In the genomic region with DNA sequence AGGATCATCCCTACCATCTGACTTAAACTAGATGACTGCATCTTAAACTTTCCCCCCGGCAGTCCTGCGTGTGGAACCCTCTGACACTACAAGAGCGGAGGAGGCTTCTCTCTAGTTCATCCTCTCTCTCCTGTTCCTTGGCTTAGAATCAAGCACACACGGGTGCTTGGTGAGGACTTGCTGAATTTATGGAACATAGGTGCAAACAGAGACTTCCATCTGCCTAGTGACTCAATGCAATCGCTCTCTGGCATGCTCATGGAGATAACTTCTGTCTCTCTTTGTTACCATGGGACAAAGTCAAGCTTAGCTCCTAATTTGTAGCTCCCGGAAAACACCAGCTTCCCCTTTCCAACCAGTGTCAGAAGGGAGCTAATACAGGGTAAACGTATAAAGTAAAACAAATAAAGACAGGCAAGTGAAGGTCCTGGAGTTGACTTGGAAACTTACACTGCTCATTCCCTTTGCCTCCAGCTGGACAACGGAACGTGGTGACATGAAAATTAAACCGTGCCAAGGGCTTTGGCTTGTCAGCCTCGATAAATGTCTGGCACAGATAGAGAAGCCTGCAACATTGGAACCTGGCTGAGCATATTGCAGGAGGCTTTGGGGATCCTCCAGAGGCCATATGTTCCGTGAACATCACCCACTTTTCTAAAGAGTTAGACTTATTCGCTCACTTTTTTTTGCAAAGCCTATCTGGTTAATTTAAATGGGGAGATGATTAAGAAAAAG, we compare ENCODE assay signal across 10 mouse cellular contexts.
DNase-seq lines count a peak whose midpoint lies in the region; ATAC-seq and TF ChIP-seq lines count a peak whose summit lies in the region.
"Had no signal": no experiment of that assay in that cellular context is flagged by ENCODE, and none has a peak within 500 bp of the region (broad histone marks: within the 10 kb centered on the region; RNA-seq: fewer than 3 reads in every experiment).

No protein-coding gene starts in this region.

- no peak for TF ChIP-seq CTCF in heart, adult 2 months (IDR thresholded peaks at IDR 0.05)

- H3K27ac ChIP-seq in heart, adult 2 months: no peak overlapping the region
- no peak overlapping the region for H3K27ac ChIP-seq in heart, embryonic 12.5 days (ENCODE audit: poor library complexity, severe bottlenecking)

- no peak overlapping the region for H3K4me3 ChIP-seq in heart, adult 2 months
- no peak overlapping the region for H3K4me3 ChIP-seq in heart, embryonic 12.5 days
- H3K4me3 ChIP-seq: megakaryocyte, embryonic 14.5 days had no signal

- no peaks in the 10 kb centered on the region for H3K79me2 ChIP-seq in heart, adult 2 months (replicated peaks; ENCODE audit: control insufficient read depth, insufficient read depth, low read length)

- no peaks in the 10 kb centered on the region for H3K27me3 ChIP-seq in heart, adult 2 months (ENCODE audit: control insufficient read depth, insufficient read depth, low read length)
- H3K27me3 ChIP-seq in heart, embryonic 12.5 days (replicated peaks): no peaks in the 10 kb centered on the region
- H3K27me3 ChIP-seq: megakaryocyte, embryonic 14.5 days had no signal

- TF ChIP-seq EP300 in heart, adult 2 months (IDR thresholded peaks at IDR 0.05; ENCODE audit: insufficient read depth, low read depth, low read length): no peak

- no peaks in the 10 kb centered on the region; the same call in 1 of the 2 replicates for H3K4me1 ChIP-seq in heart, adult 2 months (ENCODE audit: control insufficient read depth, insufficient read depth, low read length)
- H3K4me1 ChIP-seq in heart, embryonic 12.5 days (replicated peaks): no peaks in the 10 kb centered on the region
- H3K4me1 ChIP-seq: megakaryocyte, embryonic 14.5 days had no signal

- H3K4me2 ChIP-seq in heart, embryonic 12.5 days: no peak overlapping the region

- no peak for ATAC-seq in heart, embryonic 12.5 days (ENCODE audit: insufficient number of reproducible peaks, low FRiP score)

- WGBS in heart, adult 2 months: 52% methylated on average over 13 of the region's 13 CpGs
- WGBS in heart, embryonic 12.5 days: 70% methylated on average over 13 of the region's 13 CpGs

- H3K36me3 ChIP-seq in heart, adult 2 months (ENCODE audit: control insufficient read depth, insufficient read depth, low read length): no peaks in the 10 kb centered on the region
- no peaks in the 10 kb centered on the region for H3K36me3 ChIP-seq in heart, embryonic 12.5 days
- H3K36me3 ChIP-seq: G1E had no signal

- DNase-seq in heart, adult 2 months: peak; percentile 35 to 58
- peak; percentile 70 for DNase-seq in cerebellum, adult 11-12 months
- peak; percentile 51 to 59 for DNase-seq in heart, adult 9 months (ENCODE audit: low spot score in 2 of 2)
- peak; percentile 17 for DNase-seq in lung, postnatal 14 days
- no peak for DNase-seq in B cell, adult 2 months
- DNase-seq in ovary, postnatal 10 days (ENCODE audit: low spot score): no peak
- DNase-seq: thymus, postnatal 14 days had no signal

- no peak for TF ChIP-seq POLR2A in heart, adult 2 months (IDR thresholded peaks at IDR 0.05; ENCODE audit: insufficient read depth, low read depth, low read length)

- intact Hi-C loops in heart, adult 2 months (cut with DNase I): no loop called here

- no peaks in the 10 kb centered on the region for H3K9me3 ChIP-seq in heart, embryonic 12.5 days (replicated peaks)

- no peak overlapping the region for H3K9ac ChIP-seq in heart, adult 2 months (ENCODE audit: low read depth, low read length)
- no peak overlapping the region for H3K9ac ChIP-seq in heart, embryonic 12.5 days

Comparison
In these comparisons a context has a peak if more than half of its experiments do, and no peak if none do; other contexts are left out.
1. DNase-seq: peak in heart, adult 2 months (2 of 2), cerebellum, adult 11-12 months (single experiment), heart, adult 9 months (2 of 2) and lung, postnatal 14 days (single experiment); none in B cell, adult 2 months (0 of 2) and ovary, postnatal 10 days (single experiment).